Mouse (Mus musculus) forebrain, embryonic 11.5 days (tissue): ENCODE measurements around the gene Stk24. TPM values are rescaled to one million over a fixed set of nuclear protein-coding genes. Genes with fewer than 3 reads are reported as not detected.

Experiments
- ATAC-seq: fragments of 200-750 bp; cut with Nextera tagmentation; replicated peaks from 2 replicates; pipeline ENCODE4 v1.8.0; 2017; ENCODE audit warnings: moderate TSS enrichment; ENCODE audit not compliant: low FRiP score
- DNase-seq: peaks from one replicate; pipeline ENCODE4 v3.0.0-alpha.2; 2017; ENCODE audit warnings: low spot score
- H3K27ac ChIP-seq: fragments of 300-500 bp; sonication (generic); 2 replicates; pipeline ENCODE4 v1.5.1; 2014; ENCODE audit warnings: low read depth, low read length
- H3K27me3 ChIP-seq: fragments of 300-500 bp; sonication (generic); 2 replicates; pipeline ENCODE4 v1.6.1; 2014; ENCODE audit warnings: mild to moderate bottlenecking, low read length, mixed read lengths; ENCODE audit not compliant: control insufficient read depth, insufficient read depth
- H3K36me3 ChIP-seq: fragments of 300-500 bp; sonication (generic); 2 replicates; pipeline ENCODE4 v1.6.1; 2014; ENCODE audit warnings: mild to moderate bottlenecking, low read length, moderate library complexity, mixed read lengths; ENCODE audit not compliant: control insufficient read depth, insufficient read depth
- H3K4me1 ChIP-seq: fragments of 300-500 bp; sonication (generic); replicated peaks from 2 replicates; pipeline ENCODE4 v1.6.1; 2014; ENCODE audit warnings: low read length, mixed read lengths; ENCODE audit not compliant: control insufficient read depth, insufficient read depth
- H3K4me2 ChIP-seq: fragments of 300-500 bp; sonication (generic); 2 replicates; pipeline ENCODE4 v1.6.1; 2014; ENCODE audit warnings: low read depth, mild to moderate bottlenecking, low read length, moderate library complexity, mixed read lengths; ENCODE audit not compliant: severe bottlenecking
- H3K4me3 ChIP-seq: fragments of 300-500 bp; sonication (generic); 2 replicates; pipeline ENCODE4 v1.5.1; 2014; ENCODE audit warnings: low read depth, low read length
- H3K9ac ChIP-seq: fragments of 300-500 bp; sonication (generic); 2 replicates; pipeline ENCODE4 v1.6.1; 2014; ENCODE audit warnings: low read length
- H3K9me3 ChIP-seq: fragments of 300-500 bp; sonication (generic); 2 replicates; pipeline ENCODE4 v1.6.1; 2016; ENCODE audit warnings: low read length, mixed read lengths; ENCODE audit not compliant: control insufficient read depth
- whole genome bisulfite sequencing: fragments of 180-500 bp; shearing (Covaris S2); extraction: QIAGEN DNeasy Blood & Tissue Kit; methylation state at CpG from one replicate; pipeline ENCODE4 v1.1.7; 2014; 5-methylcytosine and 5-hydroxymethylcytosine counted together
- polyA plus RNA-seq: library from polyadenylated mRNA; unstranded; fragments of >200 nt; fragmentation: Nextera tagmentation; extraction: Ambion mirVana; gene quantifications from 2 replicates; pipeline ENCODE4 v1.2.1, GENCODE M21; 2014

Gene Stk24
- polyA plus RNA-seq, 1 experiment from 2014 or later = 51.1 TPM

- Histone ChIP-seq H3K27me3 (no peaks in the 10 kb centered on the region), H3K4me3 (no peak overlapping the region), H3K4me2 (no peak overlapping the region), H3K27ac (no peak overlapping the region), H3K9me3 (no peaks in the 10 kb centered on the region), H3K36me3 (no peaks in the 10 kb centered on the region; the same call in 1 of the 2 replicates), H3K4me1 (no peaks in the 10 kb centered on the region), H3K9ac (no peak overlapping the region)
- 91% methylated on average over 6 of the region's 6 CpGs for whole genome bisulfite sequencing
- no peak for DNase-seq
- no peak for ATAC-seq
These were observed 109.3 kb downstream of the Stk24 start for GRCm38 (mm10) chr14:121270490-121270889.

- 90% methylated on average over 8 of the region's 8 CpGs for WGBS
- H3K4me2 ChIP-seq = no peak overlapping the region
- H3K4me1 ChIP-seq = no peaks in the 10 kb centered on the region
- no peaks in the 10 kb centered on the region for H3K9me3 ChIP-seq
- no peaks in the 10 kb centered on the region; the same call in 1 of the 2 replicates for H3K36me3 ChIP-seq
- no peaks in the 10 kb centered on the region for H3K27me3 ChIP-seq
- no peak overlapping the region for H3K27ac ChIP-seq
- no peak for ATAC-seq
- DNase-seq = no peak
- no peak overlapping the region for H3K9ac ChIP-seq
- no peak overlapping the region for H3K4me3 ChIP-seq
These were observed 112.0 kb downstream of the Stk24 start for GRCm38 (mm10) chr14:121267801-121268200.

DNA sequence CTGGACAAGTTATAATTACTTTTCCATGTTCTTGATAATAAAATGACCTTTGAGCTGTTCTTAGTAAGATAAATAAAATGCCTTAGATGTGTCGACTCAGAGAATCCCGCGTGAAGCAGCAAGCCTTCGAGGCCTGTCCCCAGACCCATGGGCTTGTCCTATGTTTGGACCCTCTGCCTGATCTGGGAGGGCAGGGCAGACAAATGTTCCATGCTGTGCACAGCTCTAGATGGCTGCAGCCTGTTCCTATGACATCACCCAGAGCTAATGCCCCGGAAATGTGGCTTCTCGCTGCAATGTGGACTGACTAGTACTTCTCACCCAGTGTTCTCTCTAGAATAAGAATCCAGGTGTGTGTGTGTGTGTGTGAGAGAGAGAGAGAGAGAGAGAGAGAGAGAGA is 115.4 kb downstream of the Stk24 start:
- no peak overlapping the region for H3K27ac ChIP-seq
- H3K27me3 ChIP-seq = no peaks in the 10 kb centered on the region
- H3K4me3 ChIP-seq = no peak overlapping the region
- H3K4me1 ChIP-seq = no peaks in the 10 kb centered on the region
- DNase-seq (no peak), ATAC-seq (no peak)
- H3K36me3 ChIP-seq = no peaks in the 10 kb centered on the region
- no peak overlapping the region for H3K9ac ChIP-seq
- WGBS = 91% methylated on average over 6 of the region's 6 CpGs
- H3K9me3 ChIP-seq = no peaks in the 10 kb centered on the region
- no peak overlapping the region for H3K4me2 ChIP-seq

- Histone ChIP-seq H3K27me3 (no peaks in the 10 kb centered on the region), H3K4me3 (no peak overlapping the region), H3K9ac (no peak overlapping the region), H3K4me2 (no peak overlapping the region), H3K36me3 (no peaks in the 10 kb centered on the region), H3K4me1 (no peaks in the 10 kb centered on the region), H3K9me3 (no peaks in the 10 kb centered on the region), H3K27ac (no peak overlapping the region)
- ATAC-seq (no peak), DNase-seq (no peak)
- 83% methylated on average over 2 of the region's 2 CpGs for WGBS
These were observed 115.9 kb downstream of the Stk24 start for GRCm38 (mm10) chr14:121263912-121264311.

DNA sequence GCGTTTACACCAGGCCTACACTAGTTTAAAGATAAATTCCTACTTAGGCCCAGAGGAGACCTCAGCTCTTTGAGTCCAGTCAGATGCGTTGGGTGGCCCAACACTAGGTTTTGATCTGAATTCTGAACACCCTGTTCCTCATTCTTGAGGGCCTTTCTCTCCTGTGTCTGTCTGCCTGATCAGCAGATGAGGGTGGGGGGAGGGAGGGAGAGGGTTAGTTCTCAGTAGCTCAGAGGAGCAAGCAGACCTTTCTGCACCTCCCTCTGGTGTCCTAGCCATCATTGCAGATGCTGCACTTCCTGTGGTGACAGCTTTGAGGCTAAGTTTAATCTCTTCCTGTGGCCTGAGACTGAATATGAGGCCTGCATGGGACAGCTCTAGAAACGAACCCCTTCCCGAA is 117.2 kb downstream of the Stk24 start:
- H3K9me3 ChIP-seq = no peaks in the 10 kb centered on the region
- H3K27ac ChIP-seq = no peak overlapping the region
- DNase-seq (no peak), ATAC-seq (no peak)
- no peak overlapping the region for H3K4me2 ChIP-seq
- H3K9ac ChIP-seq = no peak overlapping the region
- H3K4me1 ChIP-seq = no peaks in the 10 kb centered on the region
- H3K4me3 ChIP-seq = no peak overlapping the region
- no peaks in the 10 kb centered on the region for H3K36me3 ChIP-seq
- 76% methylated on average over 4 of the region's 4 CpGs for WGBS
- H3K27me3 ChIP-seq = no peaks in the 10 kb centered on the region

DNA sequence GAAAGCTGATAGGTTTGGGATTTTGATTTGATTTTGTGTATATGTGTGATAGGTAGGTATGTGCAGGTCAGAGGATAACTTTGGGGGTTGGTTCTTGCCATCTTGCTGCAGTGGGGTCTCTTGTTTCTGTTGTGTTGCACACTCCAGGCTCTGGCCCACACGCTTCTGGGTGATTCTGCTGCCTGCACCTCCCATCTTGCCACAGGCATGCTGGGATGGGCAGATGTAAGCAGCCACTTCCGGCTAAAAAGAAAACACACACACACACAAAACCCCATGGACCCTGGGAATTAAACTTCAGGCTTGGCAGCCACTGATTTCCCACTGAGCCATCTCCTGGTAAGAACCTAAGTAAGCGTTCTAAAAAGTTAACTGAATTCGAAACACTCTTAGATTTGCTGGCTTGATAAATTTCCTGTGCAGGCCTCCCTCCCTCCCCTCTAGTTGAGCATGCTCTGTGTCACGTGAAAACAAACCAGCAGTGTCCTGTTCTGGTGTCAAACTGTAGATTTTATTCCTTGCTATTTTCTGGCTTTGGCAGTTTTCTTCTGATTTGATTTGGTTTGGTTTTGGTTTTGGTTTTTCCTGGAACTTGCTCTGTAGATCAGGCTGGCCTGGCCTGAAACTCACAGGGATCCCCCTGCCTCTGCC is 118.5 kb downstream of the Stk24 start:
- no peak overlapping the region for H3K4me3 ChIP-seq
- H3K9me3 ChIP-seq = no peaks in the 10 kb centered on the region
- no peak for ATAC-seq
- no peak overlapping the region for H3K9ac ChIP-seq
- 78% methylated on average over 5 of the region's 5 CpGs for WGBS
- H3K27ac ChIP-seq = no peak overlapping the region
- H3K4me1 ChIP-seq = no peaks in the 10 kb centered on the region
- H3K4me2 ChIP-seq = no peak overlapping the region
- H3K27me3 ChIP-seq = no peaks in the 10 kb centered on the region
- no peaks in the 10 kb centered on the region for H3K36me3 ChIP-seq
- no peak for DNase-seq

DNA sequence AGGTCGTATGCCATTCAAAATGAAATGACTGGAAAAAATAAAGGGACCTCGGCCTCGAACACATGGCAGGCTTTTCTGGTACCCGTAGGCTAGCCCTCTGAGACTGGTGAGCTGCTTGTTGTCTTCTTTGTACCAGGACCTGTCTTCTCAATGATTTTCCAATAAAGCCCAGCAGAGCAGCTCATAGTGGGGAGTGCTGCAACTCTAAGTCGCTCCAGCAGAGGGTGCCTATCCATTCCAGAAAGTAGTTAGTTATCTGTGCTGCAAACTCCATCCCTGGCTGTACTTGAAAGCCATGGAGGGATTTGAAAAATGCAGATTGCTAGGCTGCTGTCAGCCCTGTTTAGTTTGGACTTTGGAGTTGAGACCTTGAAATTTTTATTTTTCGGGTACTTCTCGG is 120.0 kb downstream of the Stk24 start:
- ATAC-seq (peak; percentile 50), DNase-seq (peak; percentile 78)
- H3K27me3 ChIP-seq = no peaks in the 10 kb centered on the region
- no peaks in the 10 kb centered on the region for H3K4me1 ChIP-seq
- H3K9me3 ChIP-seq = no peaks in the 10 kb centered on the region
- H3K4me2 ChIP-seq = no peak overlapping the region
- no peak overlapping the region for H3K4me3 ChIP-seq
- H3K9ac ChIP-seq = no peak overlapping the region
- no peaks in the 10 kb centered on the region for H3K36me3 ChIP-seq
- 58% methylated on average over 7 of the region's 7 CpGs for WGBS
- H3K27ac ChIP-seq = no peak overlapping the region

- no peaks in the 10 kb centered on the region for H3K36me3 ChIP-seq
These were observed 120.5 kb downstream of the Stk24 start for GRCm38 (mm10) chr14:121259332-121259731.

DNA sequence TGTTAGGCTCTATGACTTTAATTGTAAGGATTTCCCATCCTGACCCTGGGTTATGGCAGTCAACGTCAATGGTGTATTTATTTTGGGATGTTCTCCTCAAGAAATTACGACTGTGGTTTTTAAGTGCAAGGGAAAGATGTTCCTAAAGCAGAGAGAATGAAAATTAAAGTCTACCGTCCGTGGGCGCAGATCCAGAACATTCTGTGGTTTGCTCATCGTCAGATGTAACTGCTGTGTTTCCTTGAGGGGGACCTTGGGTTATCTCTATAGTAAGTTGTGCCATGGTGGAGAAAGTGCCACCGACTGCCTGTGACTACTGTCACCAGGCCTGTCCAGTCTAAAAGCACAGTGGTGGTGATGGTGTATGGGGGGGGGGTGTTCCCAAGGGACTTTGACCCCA is 122.9 kb downstream of the Stk24 start:
- Histone ChIP-seq H3K27ac (no peak overlapping the region), H3K4me2 (no peak overlapping the region), H3K4me3 (no peak overlapping the region), H3K9me3 (no peaks in the 10 kb centered on the region), H3K27me3 (no peaks in the 10 kb centered on the region), H3K4me1 (no peaks in the 10 kb centered on the region), H3K36me3 (no peaks in the 10 kb centered on the region), H3K9ac (no peak overlapping the region)
- no peak for ATAC-seq
- WGBS = 94% methylated on average over 7 of the region's 7 CpGs
- DNase-seq = no peak

More at GRCm38 (mm10) chr14:121259332-121259731, 120.5 kb downstream of the Stk24 start:
- Histone ChIP-seq H3K9me3 (no peaks in the 10 kb centered on the region), H3K27me3 (no peaks in the 10 kb centered on the region), H3K4me2 (no peak overlapping the region), H3K27ac (no peak overlapping the region), H3K4me1 (no peaks in the 10 kb centered on the region), H3K4me3 (no peak overlapping the region), H3K9ac (no peak overlapping the region)
- ATAC-seq = 0 out of 2 replicates have a peak, but pooled peaks have one; percentile 28
- WGBS = 74% methylated on average over 11 of the region's 11 CpGs
- DNase-seq = no peak
